Mouse (Mus musculus): ENCODE results near the gene Rbpj.

DNA sequence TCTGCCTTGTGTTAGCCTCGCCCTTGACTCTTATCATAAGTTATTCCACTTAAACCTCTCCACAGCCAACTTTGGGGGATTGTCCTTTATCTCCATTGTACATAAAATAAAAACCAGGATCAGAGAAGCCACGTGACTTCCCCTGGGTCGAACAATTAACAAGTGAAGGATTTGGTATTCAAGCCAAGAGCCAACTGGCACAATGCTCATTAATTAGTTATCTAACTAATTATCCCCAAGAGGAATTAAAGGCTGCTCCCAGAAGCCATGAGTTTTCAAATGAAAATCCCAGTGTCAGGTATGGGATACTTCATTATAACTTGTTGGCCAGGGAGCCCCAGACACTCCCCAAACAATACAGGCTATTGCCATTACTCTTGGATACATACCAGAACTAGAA is 218.0 kb downstream of the Rbpj start:
- TF ChIP-seq POLR2A (IDR thresholded peaks at IDR 0.05; ENCODE audit: insufficient read length, low read depth) = no peak
- TF ChIP-seq USF1 (IDR thresholded peaks at IDR 0.05; ENCODE audit: low read depth) = no peak
- no peak for TF ChIP-seq E2F4 (IDR thresholded peaks at IDR 0.05; ENCODE audit: insufficient read depth)
- no peak for TF ChIP-seq MAX (IDR thresholded peaks at IDR 0.05; ENCODE audit: low read depth)
- TF ChIP-seq REST (IDR thresholded peaks at IDR 0.05; ENCODE audit: insufficient read depth, insufficient read length) = no peak
- TF ChIP-seq MYOG (IDR thresholded peaks at IDR 0.05; ENCODE audit: control insufficient read depth in 1 of 3, insufficient read depth in 1 of 3, insufficient read length in 2 of 3, low read depth in 2 of 3) = no peak
- TF ChIP-seq POLR2AphosphoS2 (IDR thresholded peaks at IDR 0.05; ENCODE audit: insufficient read length, low read depth) = no peak
- no peak for TF ChIP-seq MYOD1 (IDR thresholded peaks at IDR 0.05; ENCODE audit: control insufficient read depth in 1 of 3, insufficient read length in 2 of 3, low read depth in 2 of 3)
- no peak for TF ChIP-seq SRF (IDR thresholded peaks at IDR 0.05; ENCODE audit: control insufficient read depth, insufficient read length, low read depth)
- TF ChIP-seq TCF3 (IDR thresholded peaks at IDR 0.05; ENCODE audit: insufficient read length, low read depth) = no peak
- TF ChIP-seq TCF12 (IDR thresholded peaks at IDR 0.05; ENCODE audit: insufficient read depth, poor library complexity, severe bottlenecking) = no peak
- no peak for TF ChIP-seq CEBPB (IDR thresholded peaks at IDR 0.05; ENCODE audit: insufficient read depth, poor library complexity, severe bottlenecking)

All from myocyte (in vitro differentiated cells).